Mouse (Mus musculus) midbrain, embryonic 15.5 days (tissue): ENCODE results near the gene Rmi1. TPM values are rescaled to one million over a fixed set of nuclear protein-coding genes. Genes with fewer than 3 reads are reported as not detected.
"Not testable (repeated sequence)": the region's sequence is repeated elsewhere in the genome, so short reads cannot be mapped to it uniquely, and the experiment has no call there.

Experiments used
- ATAC-seq: fragments of 200-750 bp; cut with Nextera tagmentation; replicated peaks from 2 replicates; pipeline ENCODE4 v1.8.0; 2017; ENCODE audit warnings: moderate TSS enrichment
- H3K27ac ChIP-seq: fragments of 300-500 bp; sonication (generic); 2 replicates; pipeline ENCODE4 v1.5.1; 2015; ENCODE audit warnings: mild to moderate bottlenecking, inconsistent platforms
- H3K27me3 ChIP-seq: fragments of 300-500 bp; sonication (generic); replicated peaks from 2 replicates; pipeline ENCODE4 v1.6.1; 2015; ENCODE audit warnings: inconsistent platforms
- H3K36me3 ChIP-seq: fragments of 300-500 bp; sonication (generic); replicated peaks from 2 replicates; pipeline ENCODE4 v1.6.1; 2015; ENCODE audit warnings: inconsistent platforms
- H3K4me1 ChIP-seq: fragments of 300-500 bp; sonication (generic); 2 replicates; pipeline ENCODE4 v1.6.1; 2015; ENCODE audit warnings: inconsistent platforms
- H3K4me2 ChIP-seq: fragments of 300-500 bp; sonication (generic); 2 replicates; pipeline ENCODE4 v1.6.1; 2015; ENCODE audit warnings: inconsistent platforms, mild to moderate bottlenecking, moderate library complexity
- H3K4me3 ChIP-seq: fragments of 300-500 bp; sonication (generic); 2 replicates; pipeline ENCODE4 v1.5.1; 2015; ENCODE audit warnings: mild to moderate bottlenecking, inconsistent platforms
- H3K9ac ChIP-seq: fragments of 300-500 bp; sonication (generic); 2 replicates; pipeline ENCODE4 v1.6.1; 2015; ENCODE audit warnings: mild to moderate bottlenecking, inconsistent platforms
- H3K9me3 ChIP-seq: fragments of 300-500 bp; sonication (generic); 2 replicates; pipeline ENCODE4 v1.6.1; 2016; ENCODE audit warnings: inconsistent platforms
- WGBS: fragments of 180-500 bp; shearing (Covaris S2); methylation state at CpG from one replicate; pipeline ENCODE4 v1.1.7; 2015; ENCODE audit warnings: mixed read lengths; 5-methylcytosine and 5-hydroxymethylcytosine counted together
- polyA plus RNA-seq: library from polyadenylated mRNA; unstranded; fragments of >200 nt; fragmentation: Nextera tagmentation; extraction: Ambion mirVana; gene quantifications from 2 replicates; pipeline ENCODE4 v1.2.1, GENCODE M21; 2015

Rmi1 gene
- polyA plus RNA-seq, 1 experiment from 2014 or later = 22.2 TPM

GRCm38 (mm10) chr13:58384371-58384770 is 17.7 kb upstream of the Rmi1 start:
- ATAC-seq = peak; percentile 62; the same call in 1 of the 2 replicates
- 38% methylated on average over 11 of the region's 11 CpGs for WGBS

GRCm38 (mm10) chr13:58384779-58385546 is 17.1 kb upstream of the Rmi1 start, which contains the start of gene 2210016F16Rik:
TSS of gene 2210016F16Rik (minus strand) at chr13:58385225.
- 2% methylated on average over 78 of the region's 80 CpGs for WGBS
- Histone ChIP-seq H3K9me3 (no peaks in the 10 kb centered on the region), H3K27ac (peak within 1 kb of the TSS; percentile 55; the same call in 1 of the 2 replicates), H3K4me2 (peak within 1 kb of the TSS; percentile 98), H3K36me3 (peaks cover 24% of the 10 kb centered on the region), H3K9ac (peak within 1 kb of the TSS; percentile 76), H3K27me3 (no peaks in the 10 kb centered on the region), H3K4me3 (peak within 1 kb of the TSS; percentile 88), H3K4me1 (peaks cover 15% of the 10 kb centered on the region)
- ATAC-seq = peak; percentile 85

More at GRCm38 (mm10) chr13:58384371-58384770, 17.7 kb upstream of the Rmi1 start:
- H3K4me1 ChIP-seq = peaks cover 15% of the 10 kb centered on the region
- H3K9me3 ChIP-seq = no peaks in the 10 kb centered on the region
- H3K4me2 ChIP-seq = peak overlapping the region; percentile 98
- H3K4me3 ChIP-seq = peak overlapping the region; percentile 88
- peak overlapping the region; percentile 76 for H3K9ac ChIP-seq
- H3K27ac ChIP-seq = no peak overlapping the region
- H3K27me3 ChIP-seq = no peaks in the 10 kb centered on the region
- peaks cover 24% of the 10 kb centered on the region for H3K36me3 ChIP-seq

- H3K36me3 ChIP-seq = peaks cover 24% of the 10 kb centered on the region
- no peak overlapping the region for H3K27ac ChIP-seq
- H3K4me3 ChIP-seq = peak overlapping the region; percentile 88
- H3K9me3 ChIP-seq = no peaks in the 10 kb centered on the region
- no peaks in the 10 kb centered on the region for H3K27me3 ChIP-seq
- peak overlapping the region; percentile 98 for H3K4me2 ChIP-seq
- ATAC-seq = no peak; the same call in 1 of the 2 replicates
- peaks cover 15% of the 10 kb centered on the region for H3K4me1 ChIP-seq
- H3K9ac ChIP-seq = no peak overlapping the region
- whole genome bisulfite sequencing = 83% methylated on average over 7 of the region's 7 CpGs
Measured at GRCm38 (mm10) chr13:58385547-58385920, 16.5 kb upstream of the Rmi1 start.

- Histone ChIP-seq H3K36me3 (peaks cover 13% of the 10 kb centered on the region), H3K4me3 (no peak overlapping the region), H3K27ac (no peak overlapping the region), H3K9me3 (no peaks in the 10 kb centered on the region), H3K27me3 (no peaks in the 10 kb centered on the region), H3K4me1 (peaks cover 15% of the 10 kb centered on the region), H3K9ac (no peak overlapping the region), H3K4me2 (no peak overlapping the region)
- ATAC-seq = no peak; the same call in 1 of the 2 replicates
- WGBS = 16% methylated on average over 7 of the region's 7 CpGs
Measured at GRCm38 (mm10) chr13:58387948-58388347, 14.1 kb upstream of the Rmi1 start.

- no peak for ATAC-seq
- H3K4me2 ChIP-seq = no peak overlapping the region
- H3K9ac ChIP-seq = no peak overlapping the region
- peaks cover 15% of the 10 kb centered on the region for H3K36me3 ChIP-seq
- H3K4me3 ChIP-seq = no peak overlapping the region
- 50% methylated on average over 3 of the region's 3 CpGs for WGBS
- no peaks in the 10 kb centered on the region for H3K27me3 ChIP-seq
- H3K27ac ChIP-seq = no peak overlapping the region
- H3K9me3 ChIP-seq = no peaks in the 10 kb centered on the region
- H3K4me1 ChIP-seq = peaks cover 15% of the 10 kb centered on the region
Measured at GRCm38 (mm10) chr13:58388379-58388778, 13.7 kb upstream of the Rmi1 start.

GRCm38 (mm10) chr13:58389324-58389951 is 12.6 kb upstream of the Rmi1 start:
- 84% methylated on average over 2 of the region's 2 CpGs for WGBS
- H3K36me3 ChIP-seq = peaks cover 23% of the 10 kb centered on the region
- H3K4me1 ChIP-seq = peaks cover 9% of the 10 kb centered on the region
- no peak overlapping the region for H3K4me2 ChIP-seq
- H3K9me3 ChIP-seq = no peaks in the 10 kb centered on the region
- no peaks in the 10 kb centered on the region for H3K27me3 ChIP-seq
- H3K27ac ChIP-seq = no peak overlapping the region
- H3K9ac ChIP-seq = no peak overlapping the region
- no peak for ATAC-seq
- no peak overlapping the region for H3K4me3 ChIP-seq

- not testable (repeated sequence) for H3K27ac ChIP-seq, ATAC-seq, H3K9ac ChIP-seq, H3K4me2 ChIP-seq, H3K4me3 ChIP-seq, H3K4me1 ChIP-seq, H3K27me3 ChIP-seq, H3K9me3 ChIP-seq
- peaks cover 52% of the 10 kb centered on the region for H3K36me3 ChIP-seq
- 84% methylated on average over 11 of the region's 11 CpGs for WGBS
Measured at GRCm38 (mm10) chr13:58394392-58394791, 7.7 kb upstream of the Rmi1 start.

- no peak overlapping the region for H3K4me3 ChIP-seq
- peaks cover 42% of the 10 kb centered on the region for H3K36me3 ChIP-seq
- H3K9me3 ChIP-seq = no peaks in the 10 kb centered on the region
- H3K4me2 ChIP-seq = no peak overlapping the region
- H3K27ac ChIP-seq = no peak overlapping the region
- ATAC-seq = no peak
- H3K4me1 ChIP-seq = peaks cover 7% of the 10 kb centered on the region
- no peaks in the 10 kb centered on the region for H3K27me3 ChIP-seq
- H3K9ac ChIP-seq = no peak overlapping the region
- 87% methylated on average over 13 of the region's 13 CpGs for WGBS
Measured at GRCm38 (mm10) chr13:58397651-58398050, 4.4 kb upstream of the Rmi1 start.

- peaks cover 17% of the 10 kb centered on the region for H3K36me3 ChIP-seq
- H3K4me3 ChIP-seq = peak overlapping the region; percentile 100
- peak overlapping the region; percentile 99 for H3K9ac ChIP-seq
- peaks cover 7% of the 10 kb centered on the region for H3K4me1 ChIP-seq
- H3K27ac ChIP-seq = no peak overlapping the region
- H3K4me2 ChIP-seq = peak overlapping the region; percentile 86
- no peaks in the 10 kb centered on the region for H3K27me3 ChIP-seq
- WGBS = 1% methylated on average over 11 of the region's 11 CpGs
- ATAC-seq = no peak
- no peaks in the 10 kb centered on the region for H3K9me3 ChIP-seq
Measured at GRCm38 (mm10) chr13:58400576-58400975, 1.5 kb upstream of the Rmi1 start.

GRCm38 (mm10) chr13:58401135-58402002 is 679 bp upstream of the Rmi1 start:
- H3K9ac ChIP-seq = peak overlapping the region; percentile 99
- H3K4me3 ChIP-seq = peak overlapping the region; percentile 100
- ATAC-seq = peak; percentile 53
- H3K36me3 ChIP-seq = peaks cover 10% of the 10 kb centered on the region
- H3K4me2 ChIP-seq = peak overlapping the region; percentile 86
- peak overlapping the region; percentile 100 for H3K27ac ChIP-seq
- peaks cover 7% of the 10 kb centered on the region for H3K4me1 ChIP-seq
- WGBS = under 1% methylated on average over 92 of the region's 100 CpGs
- H3K27me3 ChIP-seq = no peaks in the 10 kb centered on the region
- H3K9me3 ChIP-seq = no peaks in the 10 kb centered on the region

GRCm38 (mm10) chr13:58402744-58403110 is 679 bp downstream of the Rmi1 start:
- Histone ChIP-seq H3K4me1 (peaks cover 7% of the 10 kb centered on the region), H3K9ac (peak overlapping the region; percentile 99), H3K27me3 (no peaks in the 10 kb centered on the region), H3K27ac (peak overlapping the region; percentile 100), H3K4me2 (peak overlapping the region; percentile 53), H3K9me3 (no peaks in the 10 kb centered on the region), H3K36me3 (peaks cover under 1% of the 10 kb centered on the region; the same call in 1 of the 2 replicates), H3K4me3 (peak overlapping the region; percentile 100)
- WGBS = under 1% methylated on average over 45 of the region's 48 CpGs
- no peak for ATAC-seq

- Histone ChIP-seq H3K9ac (peak within 1 kb of the TSS; percentile 99), H3K4me3 (peak within 1 kb of the TSS; percentile 100), H3K4me2 (peak within 1 kb of the TSS; percentile 53), H3K27ac (peak within 1 kb of the TSS; percentile 100)
- 5% methylated on average over 17 of the region's 17 CpGs for WGBS
- H3K4me1 ChIP-seq, H3K9me3 ChIP-seq, H3K36me3 ChIP-seq, H3K27me3 ChIP-seq, ATAC-seq: not testable (repeated sequence)
Measured at GRCm38 (mm10) chr13:58403243-58403642, 1.2 kb downstream of the Rmi1 start, which contains the start of gene Hnrnpk. TSS of gene Hnrnpk (minus strand) at chr13:58403343.
